Mouse (Mus musculus) liver, adult 2 months (tissue): ENCODE measurements around the gene Ccp110.

Experiments used
- CTCF ChIP-seq: fragments of 200-500 bp; IDR thresholded peaks from 2 replicates; pipeline ENCODE4 v1.5.1; 2011; ENCODE audit warnings: low read depth, low read length, control low read depth
- POLR2A ChIP-seq: fragments of 200-500 bp; IDR thresholded peaks from 2 replicates; pipeline ENCODE4 v1.6.1; 2011; ENCODE audit warnings: low read length, control low read depth; ENCODE audit not compliant: insufficient read depth; ENCODE audit errors: extremely low read depth

DNA sequence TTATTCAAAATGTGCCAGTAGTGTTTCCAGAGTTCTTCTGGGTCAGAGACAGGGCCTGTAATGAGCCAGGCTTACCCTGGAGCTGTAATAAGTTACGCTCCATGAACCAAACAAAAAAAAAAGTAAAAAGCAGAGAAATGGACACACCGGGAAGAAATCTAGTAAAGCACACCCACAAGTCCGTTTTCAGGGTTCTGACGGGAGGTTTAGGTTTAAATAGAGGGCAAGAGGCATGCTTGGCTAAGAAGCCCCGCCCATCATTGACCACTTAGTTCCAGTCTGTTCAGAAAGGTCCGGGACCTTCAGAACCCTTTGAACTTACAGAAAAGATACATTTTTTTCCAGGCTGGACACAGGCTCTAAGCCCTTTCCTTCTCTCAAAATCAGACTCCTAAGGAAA, 6.3 kb upstream of the Ccp110 start:
- TF ChIP-seq POLR2A (no peak), CTCF (no peak)
